Mouse (Mus musculus) erythroblast, embryonic 14.5 days (primary cell): ENCODE data around the gene Nbas.

ENCODE experiments used
- GATA1 ChIP-seq: IDR thresholded peaks from 2 replicates; pipeline ENCODE4 v1.6.1; 2012; ENCODE audit warnings: low read length, inconsistent platforms, mixed read lengths
- TAL1 ChIP-seq: IDR thresholded peaks from 3 replicates; pipeline ENCODE4 v1.6.1; 2012; ENCODE audit warnings: low read length, inconsistent platforms, mixed read lengths

DNA sequence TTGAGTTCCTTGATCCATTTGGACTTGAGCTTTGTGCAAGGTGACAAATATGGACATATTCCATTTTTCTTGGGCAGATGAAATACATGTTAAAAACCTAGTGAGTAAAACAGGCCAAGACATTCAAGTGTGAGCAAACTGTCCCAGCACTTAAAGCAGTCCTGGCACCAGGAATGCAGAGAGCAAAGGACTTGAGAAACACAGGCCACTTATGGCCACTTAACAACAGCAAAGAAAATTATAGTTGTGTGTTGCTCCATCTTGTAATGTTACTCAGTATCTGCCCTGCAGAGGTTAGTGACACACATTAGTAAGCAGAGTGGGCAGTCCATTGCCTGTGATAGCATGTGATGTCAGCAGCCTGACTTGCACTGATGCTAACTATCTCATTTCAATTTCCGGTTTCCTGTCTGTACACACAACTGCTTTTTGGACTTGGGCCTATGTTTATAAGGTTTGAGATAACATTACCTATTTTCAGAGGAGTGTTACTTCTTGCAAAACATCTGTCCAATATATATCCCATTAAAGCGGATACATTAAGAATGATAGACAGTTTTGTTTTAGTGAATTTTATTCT lies 176.6 kb downstream of the Nbas start:
- TF ChIP-seq GATA1 = no peak
- TF ChIP-seq TAL1 = no peak
